Mouse (Mus musculus) heart, adult 8-10 months (tissue): ENCODE data around the gene 4833439L19Rik. TPM values are rescaled to one million over a fixed set of nuclear protein-coding genes. Genes with fewer than 3 reads are reported as not detected.

Source experiments
- DNase-seq: peaks from one replicate; pipeline ENCODE4 v3.0.0; 2022; ENCODE audit warnings: low spot score
- total RNA-seq, 4 experiments: library from RNA; stranded (reverse); gene quantifications; 2 replicates each; pipeline ENCODE4 v1.2.4; 2022

4833439L19Rik gene
- total RNA-seq, 4 experiments from 2014 or later = 93.5 to 102 (median 96.6) TPM

GRCm38 (mm10) chr13:54582860-54583259 lies 17.6 kb upstream of the 4833439L19Rik start:
- no peak for DNase-seq

- no peak for DNase-seq
Measured at GRCm38 (mm10) chr13:54582126-54582525, 16.9 kb upstream of the 4833439L19Rik start.

- DNase-seq = no peak
Measured at GRCm38 (mm10) chr13:54581385-54581784, 16.1 kb upstream of the 4833439L19Rik start.

- no peak for DNase-seq
Measured at GRCm38 (mm10) chr13:54577652-54578507, 12.6 kb upstream of the 4833439L19Rik start.

- DNase-seq = no peak
Measured at GRCm38 (mm10) chr13:54575489-54575888, 10.3 kb upstream of the 4833439L19Rik start.

- DNase-seq = peak; percentile 67
Measured at GRCm38 (mm10) chr13:54574854-54575481, 9.7 kb upstream of the 4833439L19Rik start, which contains the start of gene Arl10. Gene Arl10 (plus strand): TSS chr13:54575015.

- DNase-seq = no peak
Measured at GRCm38 (mm10) chr13:54572621-54573020, 7.4 kb upstream of the 4833439L19Rik start.

GRCm38 (mm10) chr13:54571637-54572036 lies 6.4 kb upstream of the 4833439L19Rik start:
- no peak for DNase-seq

- DNase-seq = no peak
Measured at GRCm38 (mm10) chr13:54570736-54571135, 5.5 kb upstream of the 4833439L19Rik start.

GRCm38 (mm10) chr13:54569282-54569681 lies 4.0 kb upstream of the 4833439L19Rik start:
- DNase-seq = no peak

GRCm38 (mm10) chr13:54568380-54568779 lies 3.1 kb upstream of the 4833439L19Rik start:
- DNase-seq = no peak

- peak; percentile 52 for DNase-seq
Measured at GRCm38 (mm10) chr13:54565594-54566345, 535 bp upstream of the 4833439L19Rik start.

GRCm38 (mm10) chr13:54564232-54565200 lies 719 bp downstream of the 4833439L19Rik start:
- DNase-seq = no peak

GRCm38 (mm10) chr13:54562562-54562961 lies 2.7 kb downstream of the 4833439L19Rik start:
- no peak for DNase-seq

- DNase-seq = no peak
Measured at GRCm38 (mm10) chr13:54560608-54561007, 4.6 kb downstream of the 4833439L19Rik start.

- DNase-seq = no peak
Measured at GRCm38 (mm10) chr13:54559656-54560055, 5.6 kb downstream of the 4833439L19Rik start.

- DNase-seq = no peak
Measured at GRCm38 (mm10) chr13:54557652-54558051, 7.6 kb downstream of the 4833439L19Rik start.

GRCm38 (mm10) chr13:54556796-54557195 lies 8.4 kb downstream of the 4833439L19Rik start:
- peak; percentile 29 for DNase-seq

GRCm38 (mm10) chr13:54556176-54556575 lies 9.1 kb downstream of the 4833439L19Rik start:
- DNase-seq = no peak

- no peak for DNase-seq
Measured at GRCm38 (mm10) chr13:54548036-54548435, 17.2 kb downstream of the 4833439L19Rik start.

GRCm38 (mm10) chr13:54532134-54532533 lies 33.1 kb downstream of the 4833439L19Rik start:
- DNase-seq = no peak
